Mouse (Mus musculus): ENCODE data around the gene Entpd5. TPM values are rescaled to one million over a fixed set of nuclear protein-coding genes. Genes with fewer than 3 reads are reported as not detected.

Gene Entpd5
- polyA plus RNA-seq, 1 experiment from 2014 or later: 9.9 TPM

GRCm38 (mm10) chr12:84396947-84397679 is 11.7 kb downstream of the Entpd5 start:
- H3K27me3 ChIP-seq (ENCODE audit: poor library complexity, severe bottlenecking): no peaks in the 10 kb centered on the region
- DNase-seq (ENCODE audit: extremely low spot score, low spot score): no peak
- H3K36me3 ChIP-seq (replicated peaks): no peaks in the 10 kb centered on the region
- H3K27ac ChIP-seq: no peak overlapping the region
- H3K9me3 ChIP-seq: no peaks in the 10 kb centered on the region
- 86% methylated on average over 14 of the region's 14 CpGs for WGBS
- no peaks in the 10 kb centered on the region for H3K4me1 ChIP-seq
- H3K4me3 ChIP-seq: no peak overlapping the region

- no peak for DNase-seq (ENCODE audit: extremely low spot score, low spot score)
- Histone ChIP-seq H3K4me1 (no peaks in the 10 kb centered on the region), H3K9me3 (no peaks in the 10 kb centered on the region), H3K4me3 (no peak overlapping the region), H3K27ac (no peak overlapping the region), H3K36me3 (replicated peaks) (no peaks in the 10 kb centered on the region), H3K27me3 (ENCODE audit: poor library complexity, severe bottlenecking) (no peaks in the 10 kb centered on the region)
- 93% methylated on average over 5 of the region's 5 CpGs for WGBS
These were observed 15.0 kb downstream of the Entpd5 start for GRCm38 (mm10) chr12:84393847-84394246.

- H3K27me3 ChIP-seq (ENCODE audit: poor library complexity, severe bottlenecking): no peaks in the 10 kb centered on the region
- H3K4me3 ChIP-seq: no peak overlapping the region
- no peaks in the 10 kb centered on the region for H3K36me3 ChIP-seq (replicated peaks)
- H3K9me3 ChIP-seq: no peaks in the 10 kb centered on the region
- 96% methylated on average over 4 of the region's 4 CpGs for WGBS
- no peaks in the 10 kb centered on the region for H3K4me1 ChIP-seq
- no peak overlapping the region for H3K27ac ChIP-seq
- no peak for DNase-seq (ENCODE audit: extremely low spot score, low spot score)
These were observed 16.1 kb downstream of the Entpd5 start for GRCm38 (mm10) chr12:84392681-84393080.

GRCm38 (mm10) chr12:84390336-84390735 is 18.5 kb downstream of the Entpd5 start:
- Histone ChIP-seq H3K9me3 (no peaks in the 10 kb centered on the region), H3K36me3 (replicated peaks) (no peaks in the 10 kb centered on the region), H3K4me1 (no peaks in the 10 kb centered on the region), H3K4me3 (no peak overlapping the region), H3K27ac (no peak overlapping the region), H3K27me3 (ENCODE audit: poor library complexity, severe bottlenecking) (no peaks in the 10 kb centered on the region)
- no peak for DNase-seq (ENCODE audit: extremely low spot score, low spot score)
- 91% methylated on average over 6 of the region's 6 CpGs for WGBS

GRCm38 (mm10) chr12:84388774-84389400 is 19.9 kb downstream of the Entpd5 start:
- Histone ChIP-seq H3K27ac (no peak overlapping the region), H3K4me3 (no peak overlapping the region), H3K9me3 (no peaks in the 10 kb centered on the region), H3K27me3 (ENCODE audit: poor library complexity, severe bottlenecking) (no peaks in the 10 kb centered on the region), H3K4me1 (no peaks in the 10 kb centered on the region), H3K36me3 (replicated peaks) (no peaks in the 10 kb centered on the region)
- no peak for DNase-seq (ENCODE audit: extremely low spot score, low spot score)
- 78% methylated on average over 14 of the region's 14 CpGs for WGBS

DNA sequence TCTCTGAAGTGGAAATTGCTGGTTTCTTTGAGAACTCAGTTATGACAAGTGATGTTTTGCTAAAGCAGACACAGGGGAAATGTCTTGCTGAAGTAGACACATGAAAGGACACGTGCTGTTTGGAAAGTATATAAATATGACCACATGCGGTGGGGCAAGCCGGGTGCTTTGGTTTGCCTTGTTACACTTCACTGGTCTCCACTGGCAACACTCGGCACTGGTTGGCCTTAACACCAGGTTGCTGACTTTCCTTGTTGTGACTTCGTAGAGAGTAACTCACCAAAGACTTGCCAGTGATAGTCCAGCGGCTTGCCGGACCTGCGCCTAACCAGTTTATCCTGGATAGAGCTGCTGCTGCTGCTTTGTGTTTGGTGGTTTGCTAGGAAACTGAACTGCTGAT is 20.7 kb downstream of the Entpd5 start:
- 93% methylated on average over 8 of the region's 8 CpGs for WGBS
- H3K27me3 ChIP-seq (ENCODE audit: poor library complexity, severe bottlenecking): no peaks in the 10 kb centered on the region
- H3K4me3 ChIP-seq: no peak overlapping the region
- no peaks in the 10 kb centered on the region for H3K4me1 ChIP-seq
- no peak overlapping the region for H3K27ac ChIP-seq
- H3K9me3 ChIP-seq: no peaks in the 10 kb centered on the region
- no peaks in the 10 kb centered on the region for H3K36me3 ChIP-seq (replicated peaks)
- no peak for DNase-seq (ENCODE audit: extremely low spot score, low spot score)

DNA sequence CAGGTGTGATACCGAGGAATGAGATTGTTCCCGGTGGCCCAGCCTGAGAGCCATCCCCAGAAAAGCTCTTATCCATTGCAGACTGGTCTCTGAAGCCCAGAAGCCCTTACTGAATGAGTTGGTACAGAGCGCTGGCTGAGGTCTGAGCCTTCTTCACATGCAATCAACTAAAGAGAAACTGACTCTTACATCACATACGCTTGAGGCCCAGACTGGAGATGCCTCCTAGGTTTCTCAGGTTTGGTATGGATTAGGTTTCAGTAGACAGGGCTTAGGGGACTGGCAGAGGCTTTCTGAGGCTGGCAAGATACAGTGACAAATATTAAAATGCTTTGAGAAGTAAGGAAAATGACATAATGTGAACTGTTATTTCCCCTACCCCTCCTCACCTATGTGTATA is 23.4 kb downstream of the Entpd5 start:
- Histone ChIP-seq H3K4me3 (no peak overlapping the region), H3K27me3 (ENCODE audit: poor library complexity, severe bottlenecking) (no peaks in the 10 kb centered on the region), H3K27ac (no peak overlapping the region), H3K9me3 (no peaks in the 10 kb centered on the region), H3K36me3 (replicated peaks) (0 out of 2 replicates have a peak, but pooled peaks cover 6% of the 10 kb centered on the region), H3K4me1 (no peaks in the 10 kb centered on the region)
- WGBS: 96% methylated on average over 4 of the region's 4 CpGs
- no peak for DNase-seq (ENCODE audit: extremely low spot score, low spot score)

- Histone ChIP-seq H3K27me3 (ENCODE audit: poor library complexity, severe bottlenecking) (no peaks in the 10 kb centered on the region), H3K36me3 (replicated peaks) (0 out of 2 replicates have a peak, but pooled peaks cover 6% of the 10 kb centered on the region), H3K9me3 (no peaks in the 10 kb centered on the region), H3K27ac (no peak overlapping the region), H3K4me3 (no peak overlapping the region), H3K4me1 (no peaks in the 10 kb centered on the region)
- DNase-seq (ENCODE audit: extremely low spot score, low spot score): no peak
- WGBS: 91% methylated on average over 5 of the region's 5 CpGs
These were observed 24.2 kb downstream of the Entpd5 start for GRCm38 (mm10) chr12:84384644-84385081.

GRCm38 (mm10) chr12:84382369-84382768 is 26.5 kb downstream of the Entpd5 start:
- 87% methylated on average over 4 of the region's 4 CpGs for WGBS

DNA sequence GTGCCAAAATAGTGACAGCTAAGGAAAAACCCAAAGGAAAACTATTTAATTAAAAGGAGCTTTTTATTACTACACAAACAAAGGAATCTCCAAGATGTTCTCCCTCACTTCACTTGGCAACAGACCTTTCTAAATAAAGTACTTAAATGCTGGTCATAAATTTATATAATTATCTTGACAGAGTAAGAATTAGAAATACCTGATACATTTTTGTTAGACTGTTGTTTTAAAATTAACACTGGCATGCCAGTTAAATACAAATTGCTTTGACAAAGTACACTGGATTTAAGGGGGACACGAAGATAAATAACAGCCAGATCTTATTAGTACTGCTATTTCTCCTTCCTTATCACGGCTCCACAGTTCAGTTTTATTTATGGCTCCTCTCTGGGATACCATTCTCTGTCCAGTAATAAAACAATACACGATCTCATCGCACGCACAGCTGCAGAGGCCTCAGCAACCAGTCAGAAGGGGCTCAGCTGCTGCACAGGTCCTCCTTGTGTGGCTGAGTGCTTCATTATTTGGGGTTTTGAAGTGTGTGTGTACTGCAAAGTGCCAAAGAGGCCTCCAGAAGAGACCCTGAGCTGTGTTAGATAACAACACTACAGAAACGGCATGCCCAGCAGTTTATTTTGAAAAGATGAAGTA is 34.9 kb downstream of the Entpd5 start:
- H3K9me3 ChIP-seq: no peaks in the 10 kb centered on the region
- peaks cover 70% of the 10 kb centered on the region for H3K36me3 ChIP-seq (replicated peaks)
- 93% methylated on average over 6 of the region's 6 CpGs for WGBS

More at GRCm38 (mm10) chr12:84382369-84382768, 26.5 kb downstream of the Entpd5 start:
- no peak overlapping the region for H3K4me3 ChIP-seq
- no peak for DNase-seq (ENCODE audit: extremely low spot score, low spot score)
- no peaks in the 10 kb centered on the region for H3K9me3 ChIP-seq
- no peaks in the 10 kb centered on the region for H3K27me3 ChIP-seq (ENCODE audit: poor library complexity, severe bottlenecking)
- H3K4me1 ChIP-seq: no peaks in the 10 kb centered on the region
- no peak overlapping the region for H3K27ac ChIP-seq
- 0 out of 2 replicates have a peak, but pooled peaks cover 6% of the 10 kb centered on the region for H3K36me3 ChIP-seq (replicated peaks)

DNA sequence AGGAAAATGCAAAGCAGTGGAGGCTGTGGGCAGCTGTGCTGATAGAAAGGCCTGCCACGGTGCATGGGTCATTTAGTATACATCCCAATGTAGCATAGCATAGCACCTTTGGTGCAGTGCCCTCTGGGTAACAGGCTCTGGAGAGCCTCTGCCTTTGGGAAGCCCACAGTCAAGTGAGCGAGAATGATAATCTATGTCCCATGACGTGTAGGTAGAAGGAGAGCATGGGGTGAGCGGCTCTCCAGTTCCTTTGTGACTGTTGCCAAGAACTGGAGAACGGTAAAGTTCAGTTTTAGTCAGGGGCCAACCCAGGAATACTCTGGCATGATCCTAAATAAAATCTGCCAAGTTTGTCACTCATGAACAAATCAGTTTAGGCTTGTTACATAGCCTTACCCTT is 37.2 kb downstream of the Entpd5 start:
- H3K9me3 ChIP-seq: no peaks in the 10 kb centered on the region

More for the DNA sequence above, 34.9 kb downstream of the Entpd5 start:
- no peak overlapping the region for H3K4me3 ChIP-seq
- DNase-seq (ENCODE audit: extremely low spot score, low spot score): no peak
- H3K4me1 ChIP-seq: no peaks in the 10 kb centered on the region
- no peaks in the 10 kb centered on the region for H3K27me3 ChIP-seq (ENCODE audit: poor library complexity, severe bottlenecking)
- no peak overlapping the region for H3K27ac ChIP-seq

DNA sequence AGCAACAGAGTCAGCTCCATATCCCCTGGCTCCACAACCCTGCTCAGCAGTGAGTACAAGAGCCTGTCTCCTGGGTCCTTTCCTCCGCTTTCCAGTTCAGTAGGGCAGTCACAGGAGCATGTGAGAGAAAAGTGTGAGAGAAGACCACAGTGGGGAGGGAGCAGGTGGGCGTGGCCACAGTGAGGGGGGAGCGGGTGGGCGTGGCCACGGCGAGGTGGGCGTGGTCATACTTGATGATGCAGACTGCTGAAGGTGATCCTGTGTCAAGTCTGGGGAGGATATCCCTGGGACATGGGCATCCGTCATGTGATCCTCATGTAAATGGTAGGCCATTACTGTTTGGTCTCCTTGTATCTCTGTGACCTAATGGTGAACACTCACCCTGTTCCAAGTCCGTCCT is 41.9 kb downstream of the Entpd5 start:
- no peak overlapping the region for H3K27ac ChIP-seq
- WGBS: 65% methylated on average over 9 of the region's 9 CpGs
- H3K4me1 ChIP-seq: peaks cover 22% of the 10 kb centered on the region
- no peaks in the 10 kb centered on the region for H3K27me3 ChIP-seq (ENCODE audit: poor library complexity, severe bottlenecking)
- no peaks in the 10 kb centered on the region for H3K9me3 ChIP-seq
- no peak overlapping the region for H3K4me3 ChIP-seq
- no peak for DNase-seq (ENCODE audit: extremely low spot score, low spot score)
- peaks cover 53% of the 10 kb centered on the region for H3K36me3 ChIP-seq (replicated peaks)

More for the DNA sequence above, 37.2 kb downstream of the Entpd5 start:
- DNase-seq (ENCODE audit: extremely low spot score, low spot score): no peak
- Histone ChIP-seq H3K4me1 (no peaks in the 10 kb centered on the region), H3K27me3 (ENCODE audit: poor library complexity, severe bottlenecking) (no peaks in the 10 kb centered on the region), H3K4me3 (no peak overlapping the region), H3K36me3 (replicated peaks) (peaks cover 92% of the 10 kb centered on the region), H3K27ac (no peak overlapping the region)
- 95% methylated on average over 5 of the region's 5 CpGs for WGBS

GRCm38 (mm10) chr12:84365137-84365536 is 43.7 kb downstream of the Entpd5 start:
- no peaks in the 10 kb centered on the region for H3K27me3 ChIP-seq (ENCODE audit: poor library complexity, severe bottlenecking)
- 95% methylated on average over 6 of the region's 6 CpGs for WGBS
- H3K4me1 ChIP-seq: peaks cover 29% of the 10 kb centered on the region
- H3K9me3 ChIP-seq: no peaks in the 10 kb centered on the region
- no peak overlapping the region for H3K4me3 ChIP-seq
- H3K36me3 ChIP-seq (replicated peaks): peaks cover 34% of the 10 kb centered on the region
- DNase-seq (ENCODE audit: extremely low spot score, low spot score): no peak
- H3K27ac ChIP-seq: no peak overlapping the region
